Mouse (Mus musculus): Measurements from ENCODE around the gene Lmbrd2.
A peak's percentile ranks its signal among the peaks of the same experiment; 100 is the strongest.

Gene Lmbrd2

GRCm38 (mm10) chr15:9140252-9140680 is at the start of gene Lmbrd2:
TSS of gene Lmbrd2 (plus strand) at chr15:9140550.
- peak; percentile 96 for DNase-seq (ENCODE audit: low read depth)

- DNase-seq (ENCODE audit: low read depth): no peak
Measured at GRCm38 (mm10) chr15:9090662-9091061, 49.7 kb upstream of the Lmbrd2 start.

GRCm38 (mm10) chr15:9093598-9094365 is 46.6 kb upstream of the Lmbrd2 start:
- DNase-seq (ENCODE audit: low read depth): no peak

GRCm38 (mm10) chr15:9094366-9094750 is 46.0 kb upstream of the Lmbrd2 start:
- no peak for DNase-seq (ENCODE audit: low read depth)

- DNase-seq (ENCODE audit: low read depth): no peak
Measured at GRCm38 (mm10) chr15:9096865-9097264, 43.5 kb upstream of the Lmbrd2 start.

GRCm38 (mm10) chr15:9100446-9101077 is 39.8 kb upstream of the Lmbrd2 start:
- no peak for DNase-seq (ENCODE audit: low read depth)

GRCm38 (mm10) chr15:9106303-9107074 is 33.9 kb upstream of the Lmbrd2 start:
- no peak for DNase-seq (ENCODE audit: low read depth)

GRCm38 (mm10) chr15:9110526-9111347 is 29.6 kb upstream of the Lmbrd2 start:
- DNase-seq (ENCODE audit: low read depth): no peak

- no peak for DNase-seq (ENCODE audit: low read depth)
Measured at GRCm38 (mm10) chr15:9111648-9112047, 28.7 kb upstream of the Lmbrd2 start.

GRCm38 (mm10) chr15:9113556-9113955 is 26.8 kb upstream of the Lmbrd2 start:
- no peak for DNase-seq (ENCODE audit: low read depth)

- no peak for DNase-seq (ENCODE audit: low read depth)
Measured at GRCm38 (mm10) chr15:9114131-9114530, 26.2 kb upstream of the Lmbrd2 start.

GRCm38 (mm10) chr15:9114599-9114998 is 25.8 kb upstream of the Lmbrd2 start:
- no peak for DNase-seq (ENCODE audit: low read depth)

- DNase-seq (ENCODE audit: low read depth): no peak
Measured at GRCm38 (mm10) chr15:9118852-9119251, 21.5 kb upstream of the Lmbrd2 start.

GRCm38 (mm10) chr15:9120081-9120480 is 20.3 kb upstream of the Lmbrd2 start:
- DNase-seq (ENCODE audit: low read depth): peak; percentile 65

GRCm38 (mm10) chr15:9122989-9123388 is 17.4 kb upstream of the Lmbrd2 start:
- DNase-seq (ENCODE audit: low read depth): no peak

- DNase-seq (ENCODE audit: low read depth): no peak
Measured at GRCm38 (mm10) chr15:9124856-9125255, 15.5 kb upstream of the Lmbrd2 start.

GRCm38 (mm10) chr15:9127051-9127791 is 13.1 kb upstream of the Lmbrd2 start:
- no peak for DNase-seq (ENCODE audit: low read depth)

GRCm38 (mm10) chr15:9130772-9131498 is 9.4 kb upstream of the Lmbrd2 start:
- DNase-seq (ENCODE audit: low read depth): no peak

GRCm38 (mm10) chr15:9131499-9131888 is 8.9 kb upstream of the Lmbrd2 start:
- peak; percentile 37 for DNase-seq (ENCODE audit: low read depth)

GRCm38 (mm10) chr15:9132693-9133443 is 7.5 kb upstream of the Lmbrd2 start:
- no peak for DNase-seq (ENCODE audit: low read depth)
